Mouse (Mus musculus) heart, embryonic 13.5 days (tissue): ENCODE results near the gene Tmem100. TPM values are rescaled to one million over a fixed set of nuclear protein-coding genes. Genes with fewer than 3 reads are reported as not detected.
A peak's percentile ranks its signal among the peaks of the same experiment; 100 is the strongest.

Source experiments
- ATAC-seq: fragments of 200-750 bp; cut with Nextera tagmentation; 2 replicates; pipeline ENCODE4 v1.8.0; 2017; ENCODE audit warnings: moderate TSS enrichment; ENCODE audit not compliant: insufficient number of reproducible peaks, low FRiP score, low TSS enrichment; ENCODE audit errors: extremely low read depth
- H3K27ac ChIP-seq: fragments of 300-500 bp; sonication (generic); replicated peaks from 2 replicates; pipeline ENCODE4 v1.5.1; 2015; ENCODE audit warnings: moderate library complexity, mild to moderate bottlenecking, inconsistent platforms
- H3K27me3 ChIP-seq: fragments of 300-500 bp; sonication (generic); replicated peaks from 2 replicates; pipeline ENCODE4 v1.6.1; 2015; ENCODE audit warnings: mild to moderate bottlenecking, inconsistent platforms
- H3K36me3 ChIP-seq: fragments of 300-500 bp; sonication (generic); 2 replicates; pipeline ENCODE4 v1.6.1; 2015; ENCODE audit warnings: mild to moderate bottlenecking, inconsistent platforms
- H3K4me1 ChIP-seq: fragments of 300-500 bp; sonication (generic); 2 replicates; pipeline ENCODE4 v1.6.1; 2015; ENCODE audit warnings: inconsistent platforms
- H3K4me2 ChIP-seq: fragments of 300-500 bp; sonication (generic); 2 replicates; pipeline ENCODE4 v1.6.1; 2015; ENCODE audit warnings: inconsistent platforms, mild to moderate bottlenecking, moderate library complexity
- H3K4me3 ChIP-seq: fragments of 300-500 bp; sonication (generic); 2 replicates; pipeline ENCODE4 v1.5.1; 2015; ENCODE audit warnings: moderate library complexity, mild to moderate bottlenecking, inconsistent platforms
- H3K9ac ChIP-seq: fragments of 300-500 bp; sonication (generic); 2 replicates; pipeline ENCODE4 v1.6.1; 2015; ENCODE audit warnings: inconsistent platforms, mild to moderate bottlenecking, moderate library complexity
- H3K9me3 ChIP-seq: fragments of 300-500 bp; sonication (generic); 2 replicates; pipeline ENCODE4 v1.6.1; 2016; ENCODE audit warnings: inconsistent platforms
- WGBS: fragments of 180-500 bp; shearing (Covaris S2); methylation state at CpG from one replicate; pipeline ENCODE4 v1.1.7; 2015; ENCODE audit warnings: mixed read lengths; 5-methylcytosine and 5-hydroxymethylcytosine counted together
- polyA plus RNA-seq: library from polyadenylated mRNA; unstranded; fragments of >200 nt; fragmentation: Nextera tagmentation; extraction: Ambion mirVana; gene quantifications from 2 replicates; pipeline ENCODE4 v1.2.1, GENCODE M21; 2015

Gene Tmem100
- 11.4 and 12.3 TPM in 2 replicates for polyA plus RNA-seq

- H3K4me3 ChIP-seq, result peak within 1 kb of the TSS; percentile 53
- ATAC-seq, result no peak
- H3K9ac ChIP-seq, result peak within 1 kb of the TSS; percentile 76
- no peak within 1 kb of the TSS for H3K27ac ChIP-seq
- peaks cover 33% of the 10 kb centered on the region for H3K27me3 ChIP-seq
- H3K4me2 ChIP-seq, result peak within 1 kb of the TSS; percentile 73
- 26% methylated on average over 13 of the region's 13 CpGs for WGBS
- peaks cover 37% of the 10 kb centered on the region for H3K4me1 ChIP-seq
- no peaks in the 10 kb centered on the region for H3K36me3 ChIP-seq
- no peaks in the 10 kb centered on the region for H3K9me3 ChIP-seq
Observed at GRCm38 (mm10) chr11:90029841-90030398, at the start of gene Tmem100. Tmem100 (plus strand) TSS chr11:90030348.

GRCm38 (mm10) chr11:89982918-89983317 is 47.2 kb upstream of the Tmem100 start:
- Histone ChIP-seq H3K27me3 (no peaks in the 10 kb centered on the region), H3K36me3 (peaks cover 17% of the 10 kb centered on the region), H3K27ac (no peak overlapping the region), H3K4me2 (no peak overlapping the region), H3K4me3 (no peak overlapping the region), H3K9me3 (no peaks in the 10 kb centered on the region), H3K9ac (no peak overlapping the region), H3K4me1 (peaks cover 15% of the 10 kb centered on the region)
- no peak for ATAC-seq
- WGBS, result 62% methylated on average over 2 of the region's 2 CpGs

- H3K4me2 ChIP-seq, result no peak overlapping the region
- H3K9me3 ChIP-seq, result no peaks in the 10 kb centered on the region
Observed at GRCm38 (mm10) chr11:89984436-89984835, 45.7 kb upstream of the Tmem100 start.

GRCm38 (mm10) chr11:89985200-89986187 is 44.7 kb upstream of the Tmem100 start:
- no peak for ATAC-seq
- H3K27me3 ChIP-seq, result no peaks in the 10 kb centered on the region
- H3K27ac ChIP-seq, result no peak overlapping the region
- no peaks in the 10 kb centered on the region for H3K9me3 ChIP-seq
- 73% methylated on average over 10 of the region's 10 CpGs for WGBS
- no peak overlapping the region for H3K4me3 ChIP-seq
- H3K4me1 ChIP-seq, result 0 out of 2 replicates have a peak, but pooled peaks cover 3% of the 10 kb centered on the region
- no peak overlapping the region for H3K9ac ChIP-seq
- H3K36me3 ChIP-seq, result peaks cover 20% of the 10 kb centered on the region
- H3K4me2 ChIP-seq, result no peak overlapping the region

More at GRCm38 (mm10) chr11:89984436-89984835, 45.7 kb upstream of the Tmem100 start:
- H3K9ac ChIP-seq, result no peak overlapping the region
- no peak overlapping the region for H3K27ac ChIP-seq
- H3K4me1 ChIP-seq, result 0 out of 2 replicates have a peak, but pooled peaks cover 3% of the 10 kb centered on the region
- H3K4me3 ChIP-seq, result no peak overlapping the region
- no peaks in the 10 kb centered on the region for H3K27me3 ChIP-seq
- WGBS, result 85% methylated on average over 5 of the region's 5 CpGs
- peaks cover 20% of the 10 kb centered on the region for H3K36me3 ChIP-seq
- ATAC-seq, result no peak

- Histone ChIP-seq H3K9ac (no peak overlapping the region), H3K27me3 (no peaks in the 10 kb centered on the region), H3K27ac (no peak overlapping the region), H3K4me1 (0 out of 2 replicates have a peak, but pooled peaks cover 3% of the 10 kb centered on the region), H3K9me3 (no peaks in the 10 kb centered on the region), H3K4me3 (no peak overlapping the region), H3K4me2 (no peak overlapping the region), H3K36me3 (peaks cover 20% of the 10 kb centered on the region)
- WGBS, result 86% methylated on average over 8 of the region's 8 CpGs
- no peak for ATAC-seq
Observed at GRCm38 (mm10) chr11:89986516-89986915, 43.6 kb upstream of the Tmem100 start.

GRCm38 (mm10) chr11:89988936-89989589 is 41.1 kb upstream of the Tmem100 start:
- H3K27me3 ChIP-seq, result no peaks in the 10 kb centered on the region
- no peak for ATAC-seq
- peaks cover 13% of the 10 kb centered on the region for H3K36me3 ChIP-seq
- H3K9ac ChIP-seq, result no peak overlapping the region
- 0 out of 2 replicates have a peak, but pooled peaks cover 3% of the 10 kb centered on the region for H3K4me1 ChIP-seq
- 22% methylated on average over 8 of the region's 8 CpGs for WGBS
- no peaks in the 10 kb centered on the region for H3K9me3 ChIP-seq
- no peak overlapping the region for H3K4me3 ChIP-seq
- no peak overlapping the region for H3K4me2 ChIP-seq
- no peak overlapping the region for H3K27ac ChIP-seq

- Histone ChIP-seq H3K36me3 (peaks cover 6% of the 10 kb centered on the region; the same call in 1 of the 2 replicates), H3K9me3 (no peaks in the 10 kb centered on the region), H3K4me3 (no peak overlapping the region), H3K27ac (no peak overlapping the region), H3K9ac (no peak overlapping the region), H3K4me2 (no peak overlapping the region), H3K27me3 (no peaks in the 10 kb centered on the region), H3K4me1 (peaks cover 11% of the 10 kb centered on the region)
- ATAC-seq, result no peak
Observed at GRCm38 (mm10) chr11:89991661-89992060, 38.5 kb upstream of the Tmem100 start.

- 74% methylated on average over 2 of the region's 2 CpGs for WGBS
Observed at GRCm38 (mm10) chr11:89994706-89995105, 35.4 kb upstream of the Tmem100 start.

GRCm38 (mm10) chr11:89995596-89995995 is 34.6 kb upstream of the Tmem100 start:
- WGBS, result 82% methylated on average over 5 of the region's 5 CpGs

More at GRCm38 (mm10) chr11:89994706-89995105, 35.4 kb upstream of the Tmem100 start:
- Histone ChIP-seq H3K4me1 (peaks cover 9% of the 10 kb centered on the region), H3K9me3 (no peaks in the 10 kb centered on the region), H3K9ac (no peak overlapping the region), H3K4me3 (no peak overlapping the region), H3K27me3 (no peaks in the 10 kb centered on the region), H3K4me2 (no peak overlapping the region), H3K27ac (no peak overlapping the region), H3K36me3 (no peaks in the 10 kb centered on the region)
- no peak for ATAC-seq

GRCm38 (mm10) chr11:89996406-89996805 is 33.7 kb upstream of the Tmem100 start:
- H3K9ac ChIP-seq, result no peak overlapping the region
- H3K36me3 ChIP-seq, result no peaks in the 10 kb centered on the region
- H3K27ac ChIP-seq, result no peak overlapping the region
- no peak for ATAC-seq
- H3K4me3 ChIP-seq, result no peak overlapping the region
- H3K9me3 ChIP-seq, result no peaks in the 10 kb centered on the region
- no peaks in the 10 kb centered on the region for H3K27me3 ChIP-seq
- peaks cover 9% of the 10 kb centered on the region for H3K4me1 ChIP-seq
- WGBS, result 86% methylated on average over 4 of the region's 4 CpGs
- H3K4me2 ChIP-seq, result no peak overlapping the region

More at GRCm38 (mm10) chr11:89995596-89995995, 34.6 kb upstream of the Tmem100 start:
- Histone ChIP-seq H3K4me1 (peaks cover 9% of the 10 kb centered on the region), H3K9me3 (no peaks in the 10 kb centered on the region), H3K27ac (no peak overlapping the region), H3K9ac (no peak overlapping the region), H3K27me3 (no peaks in the 10 kb centered on the region), H3K36me3 (no peaks in the 10 kb centered on the region), H3K4me3 (no peak overlapping the region), H3K4me2 (no peak overlapping the region)
- ATAC-seq, result no peak

GRCm38 (mm10) chr11:89996856-89997255 is 33.3 kb upstream of the Tmem100 start:
- H3K9me3 ChIP-seq, result no peaks in the 10 kb centered on the region
- ATAC-seq, result no peak
- H3K4me1 ChIP-seq, result peaks cover 11% of the 10 kb centered on the region
- WGBS, result 85% methylated on average over 7 of the region's 7 CpGs
- H3K27me3 ChIP-seq, result no peaks in the 10 kb centered on the region
- no peaks in the 10 kb centered on the region for H3K36me3 ChIP-seq
- no peak overlapping the region for H3K4me2 ChIP-seq
- no peak overlapping the region for H3K27ac ChIP-seq
- H3K4me3 ChIP-seq, result no peak overlapping the region
- no peak overlapping the region for H3K9ac ChIP-seq
